Mouse (Mus musculus) megakaryocyte, embryonic 14.5 days (primary cell): ENCODE measurements around the gene Tmem132c. TPM values are rescaled to one million over a fixed set of nuclear protein-coding genes. Genes with fewer than 3 reads are reported as not detected.
A peak's percentile ranks its signal among the peaks of the same experiment; 100 is the strongest.
"Not testable (repeated sequence)": the region's sequence is repeated elsewhere in the genome, so short reads cannot be mapped to it uniquely, and the experiment has no call there.

Experiments
- H3K27me3 ChIP-seq: replicated peaks from 2 replicates; pipeline ENCODE3; 2012; ENCODE audit warnings: inconsistent platforms
- H3K36me3 ChIP-seq: replicated peaks from 2 replicates; pipeline ENCODE3; 2012; ENCODE audit warnings: low read length, inconsistent platforms, mixed read lengths
- H3K4me1 ChIP-seq: 2 replicates; pipeline ENCODE4 v1.6.1; 2012; ENCODE audit warnings: inconsistent platforms
- H3K4me3 ChIP-seq: replicated peaks from 2 replicates; pipeline ENCODE3; 2012; ENCODE audit warnings: moderate library complexity, mild to moderate bottlenecking, inconsistent platforms
- H3K9me3 ChIP-seq: 2 replicates; pipeline ENCODE4 v1.6.1; 2012; ENCODE audit warnings: inconsistent platforms
- FLI1 ChIP-seq: IDR thresholded peaks from 2 replicates; pipeline ENCODE4 v1.6.1; 2012; ENCODE audit warnings: low read length, inconsistent platforms, mixed read lengths
- GATA1 ChIP-seq: IDR thresholded peaks from 3 replicates; pipeline ENCODE4 v1.6.1; 2012; ENCODE audit warnings: mixed read lengths, low read length, inconsistent platforms, borderline replicate concordance
- polyA plus RNA-seq: library from polyadenylated mRNA; stranded (reverse); fragments of >175 nt; gene quantifications from 2 replicates; pipeline ENCODE4 v1.2.3, GENCODE M21; 2012; ENCODE audit warnings: low replicate concordance; ENCODE audit not compliant: insufficient read depth

The Tmem132c gene
- polyA plus RNA-seq, 1 experiment = not detected

DNA sequence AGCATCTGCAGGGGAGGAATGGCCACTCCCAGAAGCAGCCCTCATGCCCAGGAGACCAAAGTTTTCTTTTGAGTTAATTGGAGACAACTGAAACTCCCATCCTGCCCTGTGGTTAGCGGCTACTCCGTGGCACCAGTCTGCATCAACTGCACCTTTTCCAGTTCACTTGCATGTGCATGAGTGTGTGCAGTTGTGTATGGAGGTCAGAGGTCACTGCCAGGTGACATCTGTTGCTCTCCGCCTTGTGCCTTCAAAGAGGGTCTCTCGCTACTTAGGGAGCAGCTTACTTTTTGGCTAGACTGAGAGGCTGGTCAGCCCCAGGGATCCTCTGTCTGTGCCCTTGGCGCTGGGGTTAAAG lies 95.3 kb downstream of the Tmem132c start:
- H3K4me3 ChIP-seq = peak overlapping the region; percentile 35
- peaks cover 50% of the 10 kb centered on the region for H3K9me3 ChIP-seq
- TF ChIP-seq FLI1 (no peak), GATA1 (no peak)
- H3K27me3 ChIP-seq = no peaks in the 10 kb centered on the region
- no peaks in the 10 kb centered on the region for H3K4me1 ChIP-seq
- H3K36me3 ChIP-seq = no peaks in the 10 kb centered on the region

DNA sequence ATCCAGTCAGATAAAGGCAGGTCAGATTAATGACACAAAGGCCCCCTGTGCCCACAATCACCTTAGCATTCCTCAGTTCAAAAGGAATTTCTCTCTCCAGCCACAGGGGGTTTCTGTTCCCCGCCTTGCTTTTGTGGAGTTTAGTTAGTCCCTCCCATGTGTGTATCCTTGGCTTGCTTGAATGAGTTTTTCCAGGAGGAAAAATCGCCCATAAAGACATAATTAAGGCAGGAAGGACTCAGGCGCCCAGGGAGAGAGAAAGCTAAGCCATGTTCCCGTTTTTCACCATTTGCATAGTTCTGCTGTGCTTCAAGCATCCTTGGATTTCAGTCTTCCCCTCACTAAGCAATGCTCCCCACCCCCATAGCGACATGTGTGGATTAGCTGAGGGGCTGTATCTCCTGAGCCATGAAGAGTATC lies 97.4 kb downstream of the Tmem132c start:
- H3K36me3 ChIP-seq = no peaks in the 10 kb centered on the region
- no peaks in the 10 kb centered on the region for H3K27me3 ChIP-seq
- no peaks in the 10 kb centered on the region for H3K4me1 ChIP-seq
- H3K4me3 ChIP-seq = no peak overlapping the region
- peaks cover 57% of the 10 kb centered on the region for H3K9me3 ChIP-seq
- no peak for TF ChIP-seq GATA1
- no peak for TF ChIP-seq FLI1

DNA sequence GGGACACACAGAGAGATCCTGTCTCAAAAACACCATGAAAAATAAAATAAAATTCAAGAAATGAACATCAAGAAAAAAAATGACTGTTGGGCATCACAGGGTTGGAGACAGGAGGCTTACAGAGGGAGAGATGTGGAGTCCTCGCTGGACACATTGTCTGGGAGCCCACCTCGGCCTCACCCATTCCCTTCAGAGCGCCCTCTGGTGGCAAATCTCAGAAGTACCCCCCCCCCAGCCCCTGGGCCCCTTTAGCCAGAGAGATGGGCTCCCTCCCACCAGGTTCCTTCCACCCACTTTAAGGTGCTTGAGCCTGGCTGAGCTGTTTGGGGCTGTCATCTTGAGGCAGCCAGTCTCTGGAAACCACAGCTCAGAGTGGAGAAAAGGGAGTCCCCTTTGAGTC lies 99.5 kb downstream of the Tmem132c start:
- peaks cover 62% of the 10 kb centered on the region for H3K9me3 ChIP-seq
- TF ChIP-seq GATA1 (no peak), FLI1 (no peak)
- no peaks in the 10 kb centered on the region for H3K4me1 ChIP-seq
- no peaks in the 10 kb centered on the region for H3K36me3 ChIP-seq
- no peak overlapping the region for H3K4me3 ChIP-seq
- no peaks in the 10 kb centered on the region for H3K27me3 ChIP-seq

DNA sequence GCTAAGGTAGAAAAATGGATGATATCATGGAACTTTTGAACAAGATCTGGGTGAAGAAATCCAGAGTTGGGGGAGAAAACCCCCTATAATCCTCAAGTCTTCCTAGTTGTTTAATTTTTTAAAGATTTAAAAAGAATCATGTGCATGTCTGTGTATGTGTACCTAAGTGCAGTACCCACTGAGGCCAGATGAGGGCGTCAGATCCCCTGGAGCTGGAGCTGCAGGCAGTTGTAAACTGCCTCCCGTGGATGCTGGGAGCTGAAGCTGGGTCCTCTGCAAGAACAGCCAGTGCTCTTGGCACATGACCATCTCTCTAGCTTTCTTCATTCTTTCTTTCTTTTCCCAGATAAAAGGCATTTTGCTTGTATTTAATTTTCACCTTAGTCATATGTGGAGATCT lies 103.1 kb downstream of the Tmem132c start:
- TF ChIP-seq FLI1 (no peak), GATA1 (no peak)
- no peaks in the 10 kb centered on the region for H3K36me3 ChIP-seq
- no peaks in the 10 kb centered on the region for H3K4me1 ChIP-seq
- peaks cover 74% of the 10 kb centered on the region for H3K9me3 ChIP-seq
- H3K4me3 ChIP-seq = no peak overlapping the region
- H3K27me3 ChIP-seq = no peaks in the 10 kb centered on the region

DNA sequence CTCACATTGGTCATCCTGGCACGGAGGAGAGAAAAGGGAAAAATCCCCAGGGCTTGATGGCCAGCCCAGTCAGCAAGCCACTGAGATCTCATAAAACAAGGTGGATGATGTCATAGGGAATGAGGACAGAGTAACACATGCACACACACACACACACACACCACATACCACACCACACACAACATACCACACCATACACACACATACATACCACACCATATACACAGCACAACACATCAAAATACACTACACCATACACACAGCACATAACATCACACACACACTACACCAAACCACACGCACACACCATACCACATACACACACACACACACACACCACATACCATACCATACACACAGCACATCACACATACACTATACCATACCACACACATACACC lies 104.8 kb downstream of the Tmem132c start:
- Histone ChIP-seq H3K4me3 (peak overlapping the region; percentile 62), H3K4me1 (no peaks in the 10 kb centered on the region), H3K27me3 (no peaks in the 10 kb centered on the region), H3K9me3 (peaks cover 77% of the 10 kb centered on the region), H3K36me3 (no peaks in the 10 kb centered on the region)
- no peak for TF ChIP-seq FLI1
- TF ChIP-seq GATA1 = no peak

DNA sequence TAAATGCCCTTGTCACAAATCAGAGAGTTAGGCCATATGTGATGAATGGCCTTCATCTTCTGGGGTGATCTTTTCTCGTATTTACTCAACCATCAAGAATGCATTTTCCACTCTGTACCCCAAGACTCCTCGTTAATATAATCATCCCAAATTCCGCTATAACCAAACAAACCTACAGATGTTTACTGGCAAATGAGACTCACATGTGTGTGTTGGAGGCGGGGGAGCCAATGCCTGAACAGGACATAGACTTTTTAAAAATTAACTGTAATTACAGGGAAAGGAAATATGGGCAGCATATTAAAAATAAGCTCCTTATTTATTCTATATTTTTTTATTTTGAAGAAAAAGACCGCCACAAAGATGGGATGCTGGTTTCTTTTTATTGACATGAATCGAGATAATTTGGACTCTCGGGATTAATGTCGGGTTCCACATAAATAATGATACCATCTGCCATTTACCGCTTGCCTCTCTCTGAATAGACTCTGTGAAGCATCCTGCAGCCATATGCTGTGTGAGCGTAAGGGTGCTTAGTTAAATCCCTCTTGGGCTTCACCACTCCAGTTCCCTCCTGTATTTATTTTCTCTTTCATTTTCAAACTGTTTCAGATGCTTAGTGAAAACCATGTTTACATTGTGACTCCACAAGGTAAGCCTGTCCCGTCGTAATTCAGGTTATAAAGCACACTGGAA lies 105.6 kb downstream of the Tmem132c start:
- Histone ChIP-seq H3K4me1 (no peaks in the 10 kb centered on the region), H3K36me3 (no peaks in the 10 kb centered on the region), H3K4me3 (no peak overlapping the region), H3K9me3 (peaks cover 80% of the 10 kb centered on the region), H3K27me3 (no peaks in the 10 kb centered on the region)
- TF ChIP-seq FLI1 (no peak), GATA1 (no peak)

DNA sequence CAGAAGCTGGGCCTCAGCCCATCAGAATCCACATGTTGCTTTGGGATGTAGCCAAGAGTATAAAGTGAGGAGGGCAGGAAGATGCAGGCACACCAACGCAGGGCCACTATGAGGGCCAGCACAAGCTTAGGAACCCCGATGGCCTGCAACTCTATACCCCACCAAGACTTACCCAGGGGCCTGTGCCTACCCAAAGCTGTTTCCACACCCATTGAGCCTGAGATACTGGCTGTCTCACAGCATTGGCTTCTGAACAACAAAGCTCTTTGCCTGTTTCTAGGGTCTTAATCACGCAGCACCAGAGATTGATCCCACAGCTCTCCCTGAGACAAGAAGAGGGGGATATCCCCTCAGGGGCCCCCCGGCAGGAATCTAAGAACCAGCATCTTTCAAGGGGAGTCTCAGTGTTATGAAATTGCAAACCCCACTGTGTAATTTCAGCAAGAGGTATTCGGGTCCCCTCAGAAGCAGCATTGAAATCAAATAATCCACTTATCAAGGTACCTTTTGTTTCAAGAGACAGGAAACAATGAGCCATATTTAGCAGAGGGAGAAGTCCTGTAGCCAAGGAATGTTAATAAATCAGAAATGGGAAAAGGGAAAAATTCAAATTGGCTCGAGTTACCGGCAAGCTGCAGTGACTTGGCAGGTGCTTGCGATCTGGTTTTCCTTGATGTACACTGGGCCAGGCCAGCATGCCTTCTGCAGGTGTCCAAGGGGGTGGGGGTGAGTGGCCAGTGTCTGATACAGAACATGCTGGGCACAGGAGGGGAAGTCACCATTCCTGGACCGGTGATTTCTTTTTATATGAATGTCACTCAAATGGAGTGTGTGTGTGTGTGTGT lies 107.8 kb downstream of the Tmem132c start:
- Histone ChIP-seq H3K27me3 (no peaks in the 10 kb centered on the region), H3K36me3 (no peaks in the 10 kb centered on the region), H3K4me1 (no peaks in the 10 kb centered on the region), H3K9me3 (peaks cover 79% of the 10 kb centered on the region), H3K4me3 (no peak overlapping the region)
- TF ChIP-seq GATA1 (no peak), FLI1 (no peak)

DNA sequence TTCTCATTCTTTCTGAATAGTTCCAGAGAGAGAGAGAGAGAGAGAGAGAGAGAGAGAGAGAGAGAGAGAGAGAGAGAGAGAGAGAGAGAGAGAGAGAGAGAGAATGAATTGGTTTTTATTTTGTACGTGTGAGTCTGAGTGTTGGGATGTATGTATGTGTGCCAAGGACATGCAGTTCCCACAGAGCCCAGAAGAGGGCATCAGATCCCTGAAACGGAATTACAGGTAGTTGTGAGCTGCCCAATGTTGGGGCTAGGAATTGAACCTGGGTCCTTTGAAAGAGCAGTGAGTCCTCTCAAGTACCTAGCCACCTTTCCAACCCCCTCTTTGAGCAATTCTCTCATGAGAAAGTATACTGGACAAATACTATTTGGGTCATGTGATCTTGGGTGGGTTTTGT lies 111.4 kb downstream of the Tmem132c start:
- H3K36me3 ChIP-seq = no peaks in the 10 kb centered on the region
- peaks cover 78% of the 10 kb centered on the region for H3K9me3 ChIP-seq
- TF ChIP-seq FLI1 (no peak), GATA1 (no peak)
- H3K27me3 ChIP-seq = no peaks in the 10 kb centered on the region
- no peak overlapping the region for H3K4me3 ChIP-seq
- no peaks in the 10 kb centered on the region for H3K4me1 ChIP-seq

DNA sequence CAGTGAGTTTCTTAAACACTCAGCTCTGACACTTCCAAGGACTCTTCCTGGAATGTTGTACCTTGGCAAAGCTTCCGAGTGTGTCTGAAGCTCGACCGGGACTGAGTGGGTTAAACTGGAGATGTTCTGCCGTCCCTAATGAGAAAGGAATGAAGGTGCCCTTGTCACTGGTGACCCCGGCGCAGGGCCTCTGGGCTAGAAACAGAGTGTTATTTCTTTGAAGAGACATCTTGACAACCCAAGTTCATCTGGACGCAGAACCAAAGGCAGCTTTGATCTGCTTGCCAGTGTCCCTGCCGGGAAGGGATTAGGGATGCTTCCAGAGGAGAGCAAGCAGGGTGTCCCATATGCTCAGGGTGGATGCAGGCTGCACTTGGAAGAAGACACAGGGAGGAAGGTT lies 114.2 kb downstream of the Tmem132c start:
- H3K27me3 ChIP-seq = no peaks in the 10 kb centered on the region
- H3K9me3 ChIP-seq = peaks cover 74% of the 10 kb centered on the region
- no peaks in the 10 kb centered on the region for H3K36me3 ChIP-seq
- H3K4me1 ChIP-seq = no peaks in the 10 kb centered on the region
- TF ChIP-seq GATA1 (no peak), FLI1 (no peak)
- H3K4me3 ChIP-seq = no peak overlapping the region

DNA sequence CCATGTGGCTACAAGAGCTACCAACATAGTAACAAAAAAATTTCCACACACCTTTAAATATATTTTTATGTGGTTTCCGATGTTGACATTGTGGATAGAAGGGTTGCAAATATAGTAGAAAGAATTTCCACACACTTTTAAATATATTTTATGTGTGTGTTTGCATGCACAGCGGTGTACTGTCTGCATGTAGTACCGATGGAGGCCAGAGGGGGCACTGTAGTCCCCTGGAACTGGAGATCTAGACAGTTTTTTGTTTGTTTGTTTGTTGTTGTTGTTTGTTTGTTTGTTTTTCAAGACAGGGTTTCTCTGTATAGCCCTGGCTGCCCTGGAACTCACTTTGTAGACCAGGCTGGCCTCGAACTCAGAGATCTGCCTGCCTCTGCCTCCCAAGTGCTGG lies 116.3 kb downstream of the Tmem132c start:
- not testable (repeated sequence) for H3K4me1 ChIP-seq, H3K27me3 ChIP-seq, H3K4me3 ChIP-seq, H3K36me3 ChIP-seq
- peaks cover 72% of the 10 kb centered on the region for H3K9me3 ChIP-seq
